Comparison of ENCODE assay signal across 10 mouse cellular contexts in genomic region chr4:105169826-105170810, GRCm38 (mm10). TPM values are rescaled to one million over a fixed set of nuclear protein-coding genes. Genes with fewer than 3 reads are reported as not detected.
DNase-seq lines count a peak whose midpoint lies in the region; ATAC-seq and TF ChIP-seq lines count a peak whose summit lies in the region.
"Had no signal": no experiment of that assay in that cellular context is flagged by ENCODE, and none has a peak within 500 bp of the region (broad histone marks: within the 10 kb centered on the region; RNA-seq: fewer than 3 reads in every experiment).

No protein-coding gene starts in this region.

- no peak overlapping the region for H3K4me3 ChIP-seq in liver, postnatal 0 days (ENCODE audit: low read depth, low read length)
- no peak overlapping the region for H3K4me3 ChIP-seq in liver, embryonic 11.5 days (ENCODE audit: low read depth, low read length)
- H3K4me3 ChIP-seq in forebrain, embryonic 16.5 days (replicated peaks; ENCODE audit: low read length): peak overlapping the region; percentile 13
- no peak overlapping the region for H3K4me3 ChIP-seq in neural tube, embryonic 15.5 days (replicated peaks)

- H3K4me1 ChIP-seq in liver, postnatal 0 days (ENCODE audit: insufficient read depth): peaks cover 23% of the 10 kb centered on the region
- peaks cover 18% of the 10 kb centered on the region for H3K4me1 ChIP-seq in liver, embryonic 11.5 days (replicated peaks; ENCODE audit: control insufficient read depth, insufficient read depth, low read length)
- peaks cover 37% of the 10 kb centered on the region for H3K4me1 ChIP-seq in forebrain, embryonic 16.5 days (replicated peaks; ENCODE audit: control insufficient read depth, insufficient read depth, low read length)
- H3K4me1 ChIP-seq in neural tube, embryonic 15.5 days: peaks cover 46% of the 10 kb centered on the region

- TF ChIP-seq EP300 in liver, postnatal 0 days (IDR thresholded peaks at IDR 0.05; ENCODE audit: low read depth): no peak

- H3K9me3 ChIP-seq in liver, postnatal 0 days (ENCODE audit: low read length): no peaks in the 10 kb centered on the region
- no peaks in the 10 kb centered on the region for H3K9me3 ChIP-seq in liver, embryonic 11.5 days (ENCODE audit: control insufficient read depth, low read length)
- no peaks in the 10 kb centered on the region for H3K9me3 ChIP-seq in forebrain, embryonic 16.5 days (ENCODE audit: control insufficient read depth, low read length)
- no peaks in the 10 kb centered on the region for H3K9me3 ChIP-seq in neural tube, embryonic 15.5 days (replicated peaks)

- no peaks in the 10 kb centered on the region for H3K27me3 ChIP-seq in liver, postnatal 0 days (ENCODE audit: insufficient read depth, low read length)
- H3K27me3 ChIP-seq in liver, embryonic 11.5 days (replicated peaks; ENCODE audit: control insufficient read depth, insufficient read depth, low read length): no peaks in the 10 kb centered on the region
- no peaks in the 10 kb centered on the region for H3K27me3 ChIP-seq in forebrain, embryonic 16.5 days (replicated peaks; ENCODE audit: control insufficient read depth, insufficient read depth, low read length)
- no peaks in the 10 kb centered on the region for H3K27me3 ChIP-seq in neural tube, embryonic 15.5 days (replicated peaks)

- H3K27ac ChIP-seq in liver, postnatal 0 days (ENCODE audit: low read depth): peak overlapping the region; percentile 17
- no peak overlapping the region for H3K27ac ChIP-seq in liver, embryonic 11.5 days (ENCODE audit: low read depth, low read length)
- peak overlapping the region; percentile 93 for H3K27ac ChIP-seq in forebrain, embryonic 16.5 days (ENCODE audit: low read length)
- H3K27ac ChIP-seq in neural tube, embryonic 15.5 days (replicated peaks): peak overlapping the region; percentile 69

- ATAC-seq in liver, postnatal 0 days: peak; percentile 79
- ATAC-seq in liver, embryonic 11.5 days (replicated peaks; ENCODE audit: low FRiP score): no peak
- ATAC-seq in forebrain, embryonic 16.5 days: peak; percentile 52
- ATAC-seq in neural tube, embryonic 15.5 days (ENCODE audit: low FRiP score): no peak
- ATAC-seq: lung, postnatal 0 days had no signal

- no peak overlapping the region for H3K4me2 ChIP-seq in liver, postnatal 0 days (ENCODE audit: low read depth, low read length)
- H3K4me2 ChIP-seq in liver, embryonic 11.5 days: no peak overlapping the region
- H3K4me2 ChIP-seq in forebrain, embryonic 16.5 days (ENCODE audit: low read length): peak overlapping the region; percentile 46
- peak overlapping the region; percentile 28 for H3K4me2 ChIP-seq in neural tube, embryonic 15.5 days

- no peak for TF ChIP-seq CTCF in liver, postnatal 0 days (IDR thresholded peaks at IDR 0.05; ENCODE audit: low read depth)

- peak; percentile 14 for DNase-seq in liver, postnatal 0 days
- no peak for DNase-seq in liver, embryonic 11.5 days (ENCODE audit: low spot score)
- peak; percentile 65 for DNase-seq in kidney, postnatal 14 days
- DNase-seq in left cerebral cortex, adult 8-10 months (ENCODE audit: low spot score in 2 of 2): no peak
- no peak for DNase-seq in frontal cortex, postnatal 14 days (ENCODE audit: low spot score in 2 of 2)
- DNase-seq in left cerebral cortex, adult 18-20 months (ENCODE audit: low spot score in 2 of 2): no peak

- no peak overlapping the region for H3K9ac ChIP-seq in liver, postnatal 0 days (replicated peaks)
- H3K9ac ChIP-seq in liver, embryonic 11.5 days (ENCODE audit: low read depth, low read length): no peak overlapping the region
- H3K9ac ChIP-seq in forebrain, embryonic 16.5 days (replicated peaks; ENCODE audit: low read depth, low read length): peak overlapping the region; percentile 34
- H3K9ac ChIP-seq in neural tube, embryonic 15.5 days (replicated peaks): no peak overlapping the region

- WGBS in liver, postnatal 0 days (ENCODE audit: insufficient replicate concordance): 68% methylated on average over 16 of the region's 16 CpGs
- 68% methylated on average over 16 of the region's 16 CpGs for WGBS in liver, embryonic 11.5 days
- 10% methylated on average over 16 of the region's 16 CpGs for WGBS in forebrain, embryonic 16.5 days
- WGBS in neural tube, embryonic 15.5 days: 24% methylated on average over 16 of the region's 16 CpGs

- H3K36me3 ChIP-seq in liver, postnatal 0 days (replicated peaks; ENCODE audit: insufficient read depth, low read length): peaks cover 8% of the 10 kb centered on the region; the same call in 1 of the 2 replicates
- no peaks in the 10 kb centered on the region for H3K36me3 ChIP-seq in liver, embryonic 11.5 days (ENCODE audit: control insufficient read depth, insufficient read depth, low read length)
- H3K36me3 ChIP-seq in forebrain, embryonic 16.5 days (ENCODE audit: control insufficient read depth, insufficient read depth): no peaks in the 10 kb centered on the region
- no peaks in the 10 kb centered on the region for H3K36me3 ChIP-seq in neural tube, embryonic 15.5 days
- H3K36me3 ChIP-seq: G1E had no signal

RNA-seq across cellular contexts. Expression of gene Plpp3, which starts 13.0 kb away (rescaled TPM):
- 50.3 and 62.4 TPM in 2 replicates for polyA plus RNA-seq in liver, postnatal 0 days (2015; fragmentation: Nextera tagmentation; extraction: Ambion mirVana)
- 29.5 TPM in 2 replicates for polyA plus RNA-seq in liver, embryonic 11.5 days (2014; fragmentation: Nextera tagmentation; extraction: Ambion mirVana)
- polyA plus RNA-seq in forebrain, embryonic 16.5 days (2015; fragmentation: Nextera tagmentation; extraction: Ambion mirVana): 67.7 and 76.8 TPM in 2 replicates
- polyA plus RNA-seq in neural tube, embryonic 15.5 days (2015; fragmentation: Nextera tagmentation; extraction: Ambion mirVana): 72.6 and 73.6 TPM in 2 replicates
- 100 to 1,000 TPM; 191 to 207 (median 194) TPM for total RNA-seq in left cerebral cortex, adult 8-10 months (2022)
- 100 to 1,000 TPM; 164 to 176 TPM for total RNA-seq in left cerebral cortex, adult 18-20 months (2021)
- total RNA-seq: G1E had no signal
- polyA plus RNA-seq: G1E had no signal

Comparison
In these comparisons a context has a peak if more than half of its experiments do, and no peak if none do; other contexts are left out.
1. ATAC-seq: peak in liver, postnatal 0 days (single experiment) and forebrain, embryonic 16.5 days (single experiment); none in liver, embryonic 11.5 days (single experiment) and neural tube, embryonic 15.5 days (single experiment).
2. DNase-seq: peak in liver, postnatal 0 days (single experiment) and kidney, postnatal 14 days (single experiment); none in liver, embryonic 11.5 days (single experiment), left cerebral cortex, adult 8-10 months (0 of 2), frontal cortex, postnatal 14 days (0 of 2) and left cerebral cortex, adult 18-20 months (0 of 2).
3. H3K4me2 ChIP-seq: peak in forebrain, embryonic 16.5 days (single experiment) and neural tube, embryonic 15.5 days (single experiment); none in liver, postnatal 0 days (single experiment) and liver, embryonic 11.5 days (single experiment).